Mouse (Mus musculus): ENCODE results near the gene Hoxa5.

GRCm38 (mm10) chr6:52244471-52245039, 40.2 kb upstream of the Hoxa5 start:
- TF ChIP-seq CTCF (conservative IDR thresholded peaks at IDR 0.05 in 1 of 2, IDR thresholded peaks at IDR 0.05 in 1 of 2; ENCODE audit: low read depth in 2 of 2, low read length in 2 of 2) (no peak), USF1 (IDR thresholded peaks at IDR 0.05; ENCODE audit: low read depth, low read length) (no peak), EP300 (IDR thresholded peaks at IDR 0.05; ENCODE audit: low read length) (no peak), NRF1 (IDR thresholded peaks at IDR 0.05; ENCODE audit: low read depth, low read length) (no peak), POLR2A (IDR thresholded peaks at IDR 0.05; ENCODE audit: low read depth, low read length) (no peak), MAX (IDR thresholded peaks at IDR 0.05; ENCODE audit: low read length) (no peak), E2F4 (IDR thresholded peaks at IDR 0.05; ENCODE audit: insufficient replicate concordance, low read depth, low read length) (no peak)
